Mouse (Mus musculus) forebrain, embryonic 11.5 days (tissue): ENCODE data around the gene Bet1l. TPM values are rescaled to one million over a fixed set of nuclear protein-coding genes. Genes with fewer than 3 reads are reported as not detected.
A peak's percentile ranks its signal among the peaks of the same experiment; 100 is the strongest.
"Not testable (repeated sequence)": the region's sequence is repeated elsewhere in the genome, so short reads cannot be mapped to it uniquely, and the experiment has no call there.

Experiments
- ATAC-seq: fragments of 200-750 bp; cut with Nextera tagmentation; replicated peaks from 2 replicates; pipeline ENCODE4 v1.8.0; 2017; ENCODE audit warnings: moderate TSS enrichment; ENCODE audit not compliant: low FRiP score
- DNase-seq: peaks from one replicate; pipeline ENCODE4 v3.0.0-alpha.2; 2017; ENCODE audit warnings: low spot score
- H3K27ac ChIP-seq: fragments of 300-500 bp; sonication (generic); 2 replicates; pipeline ENCODE4 v1.5.1; 2014; ENCODE audit warnings: low read depth, low read length
- H3K27me3 ChIP-seq: fragments of 300-500 bp; sonication (generic); 2 replicates; pipeline ENCODE4 v1.6.1; 2014; ENCODE audit warnings: mild to moderate bottlenecking, low read length, mixed read lengths; ENCODE audit not compliant: control insufficient read depth, insufficient read depth
- H3K36me3 ChIP-seq: fragments of 300-500 bp; sonication (generic); 2 replicates; pipeline ENCODE4 v1.6.1; 2014; ENCODE audit warnings: mild to moderate bottlenecking, low read length, moderate library complexity, mixed read lengths; ENCODE audit not compliant: control insufficient read depth, insufficient read depth
- H3K4me1 ChIP-seq: fragments of 300-500 bp; sonication (generic); replicated peaks from 2 replicates; pipeline ENCODE4 v1.6.1; 2014; ENCODE audit warnings: low read length, mixed read lengths; ENCODE audit not compliant: control insufficient read depth, insufficient read depth
- H3K4me2 ChIP-seq: fragments of 300-500 bp; sonication (generic); 2 replicates; pipeline ENCODE4 v1.6.1; 2014; ENCODE audit warnings: low read depth, mild to moderate bottlenecking, low read length, moderate library complexity, mixed read lengths; ENCODE audit not compliant: severe bottlenecking
- H3K4me3 ChIP-seq: fragments of 300-500 bp; sonication (generic); 2 replicates; pipeline ENCODE4 v1.5.1; 2014; ENCODE audit warnings: low read depth, low read length
- H3K9ac ChIP-seq: fragments of 300-500 bp; sonication (generic); 2 replicates; pipeline ENCODE4 v1.6.1; 2014; ENCODE audit warnings: low read length
- H3K9me3 ChIP-seq: fragments of 300-500 bp; sonication (generic); 2 replicates; pipeline ENCODE4 v1.6.1; 2016; ENCODE audit warnings: low read length, mixed read lengths; ENCODE audit not compliant: control insufficient read depth
- WGBS: fragments of 180-500 bp; shearing (Covaris S2); extraction: QIAGEN DNeasy Blood & Tissue Kit; methylation state at CpG from one replicate; pipeline ENCODE4 v1.1.7; 2014; 5-methylcytosine and 5-hydroxymethylcytosine counted together
- polyA plus RNA-seq: library from polyadenylated mRNA; unstranded; fragments of >200 nt; fragmentation: Nextera tagmentation; extraction: Ambion mirVana; gene quantifications from 2 replicates; pipeline ENCODE4 v1.2.1, GENCODE M21; 2014

Gene Bet1l
- polyA plus RNA-seq, 1 experiment from 2014 or later = 29.1 TPM

DNA sequence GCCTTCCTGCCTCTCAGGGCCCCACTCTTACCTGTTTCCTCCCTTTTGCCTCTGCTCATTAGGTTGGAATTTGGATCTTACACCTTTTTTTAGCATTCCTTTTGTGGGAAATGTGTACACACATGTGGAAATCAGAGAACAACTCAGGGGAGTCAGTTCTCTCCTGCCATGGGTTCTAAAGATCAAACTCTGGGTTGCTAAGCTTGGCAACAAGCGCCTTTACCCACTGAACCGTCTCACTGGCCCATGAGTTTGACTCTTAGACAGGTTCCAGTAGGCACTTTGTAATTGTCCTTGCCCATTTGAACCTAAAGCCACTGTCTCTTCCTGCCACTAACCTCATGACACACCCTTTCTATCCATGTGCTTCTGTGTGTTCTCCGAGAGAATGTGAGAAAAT, 37.2 kb upstream of the Bet1l start:
- no peak for ATAC-seq
- Histone ChIP-seq H3K9ac (no peak overlapping the region), H3K9me3 (no peaks in the 10 kb centered on the region), H3K27ac (no peak overlapping the region), H3K4me2 (no peak overlapping the region), H3K4me1 (no peaks in the 10 kb centered on the region), H3K4me3 (no peak overlapping the region), H3K36me3 (peaks cover 16% of the 10 kb centered on the region; the same call in 1 of the 2 replicates), H3K27me3 (no peaks in the 10 kb centered on the region)
- WGBS = over 99% methylated on average over 3 of the region's 3 CpGs
- no peak for DNase-seq

DNA sequence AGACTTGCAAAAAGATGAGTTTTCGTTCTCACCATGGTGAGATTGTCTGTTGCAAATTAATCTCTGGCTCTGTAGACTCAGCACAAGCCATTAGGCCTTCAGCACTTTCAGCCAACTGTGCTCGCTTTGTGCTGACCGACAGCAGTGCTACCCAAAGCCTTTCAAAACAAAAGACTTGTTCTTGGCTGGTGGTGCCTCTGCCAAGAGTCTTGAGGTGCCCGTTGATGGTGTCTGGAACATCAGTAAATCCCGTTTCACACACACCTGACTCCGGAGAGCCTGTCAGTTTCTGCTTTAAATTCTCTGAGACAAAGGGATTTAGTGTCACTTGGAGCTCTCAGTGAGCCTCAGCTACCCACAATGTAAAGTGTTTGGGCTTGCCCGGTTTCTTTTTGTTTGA, 36.7 kb upstream of the Bet1l start:
- no peak overlapping the region for H3K27ac ChIP-seq
- H3K27me3 ChIP-seq = no peaks in the 10 kb centered on the region
- DNase-seq = no peak
- 90% methylated on average over 7 of the region's 7 CpGs for WGBS
- H3K4me2 ChIP-seq = no peak overlapping the region
- ATAC-seq = no peak
- no peak overlapping the region for H3K4me3 ChIP-seq
- no peaks in the 10 kb centered on the region for H3K4me1 ChIP-seq
- no peaks in the 10 kb centered on the region for H3K9me3 ChIP-seq
- H3K9ac ChIP-seq = no peak overlapping the region
- H3K36me3 ChIP-seq = peaks cover 15% of the 10 kb centered on the region; the same call in 1 of the 2 replicates

DNA sequence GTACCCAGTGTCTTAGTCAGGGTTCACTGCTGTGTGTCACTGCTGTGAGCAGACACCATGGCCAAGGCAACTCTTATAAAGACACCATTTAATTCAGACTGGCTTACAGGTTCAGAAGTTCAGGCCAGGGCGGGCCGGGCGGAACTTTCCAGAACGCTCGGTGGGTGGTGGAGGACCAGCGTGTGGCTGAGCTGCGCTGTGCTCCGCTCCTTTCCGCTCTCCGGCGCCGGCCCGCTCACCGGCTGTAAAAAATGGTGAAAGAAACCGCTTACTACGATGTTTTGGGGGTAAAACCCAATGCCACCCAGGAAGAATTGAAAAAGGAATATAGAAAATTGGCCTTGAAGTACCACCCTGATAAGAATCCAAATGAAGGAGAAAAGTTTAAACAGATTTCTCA, 33.3 kb upstream of the Bet1l start:
- not testable (repeated sequence) for H3K4me2 ChIP-seq, H3K9ac ChIP-seq, H3K4me3 ChIP-seq, H3K27ac ChIP-seq, H3K27me3 ChIP-seq, DNase-seq, H3K4me1 ChIP-seq, ATAC-seq, H3K9me3 ChIP-seq
- H3K36me3 ChIP-seq = peaks cover 13% of the 10 kb centered on the region; the same call in 1 of the 2 replicates
- 97% methylated on average over 16 of the region's 16 CpGs for WGBS

GRCm38 (mm10) chr7:140882469-140882803, 25.1 kb upstream of the Bet1l start:
- Histone ChIP-seq H3K27me3 (no peaks in the 10 kb centered on the region), H3K27ac (peak overlapping the region; percentile 20; the same call in 1 of the 2 replicates), H3K4me3 (peak overlapping the region; percentile 91), H3K4me1 (peaks cover 3% of the 10 kb centered on the region; the same call in 1 of the 2 replicates), H3K9ac (peak overlapping the region; percentile 81), H3K4me2 (peak overlapping the region; percentile 82), H3K9me3 (no peaks in the 10 kb centered on the region), H3K36me3 (peaks cover 4% of the 10 kb centered on the region; the same call in 1 of the 2 replicates)
- under 1% methylated on average over 12 of the region's 12 CpGs for WGBS
- DNase-seq (no peak), ATAC-seq (no peak)

- H3K36me3 ChIP-seq = peaks cover 4% of the 10 kb centered on the region; the same call in 1 of the 2 replicates
- WGBS = under 1% methylated on average over 59 of the region's 59 CpGs
- no peaks in the 10 kb centered on the region for H3K27me3 ChIP-seq
- peaks cover 3% of the 10 kb centered on the region; the same call in 1 of the 2 replicates for H3K4me1 ChIP-seq
- H3K4me2 ChIP-seq = peak within 1 kb of the TSS; percentile 82
- H3K27ac ChIP-seq = peak within 1 kb of the TSS; percentile 66
- ATAC-seq (peak; percentile 96), DNase-seq (peak; percentile 94)
- no peaks in the 10 kb centered on the region for H3K9me3 ChIP-seq
- H3K4me3 ChIP-seq = peak within 1 kb of the TSS; percentile 91
- peak within 1 kb of the TSS; percentile 81 for H3K9ac ChIP-seq
Measured at GRCm38 (mm10) chr7:140881696-140882468, 24.5 kb upstream of the Bet1l start, which contains the start of the genes Psmd13 and Sirt3. Gene Psmd13 (plus strand): TSS chr7:140881968. Gene Sirt3 (minus strand): TSS chr7:140882309.

DNA sequence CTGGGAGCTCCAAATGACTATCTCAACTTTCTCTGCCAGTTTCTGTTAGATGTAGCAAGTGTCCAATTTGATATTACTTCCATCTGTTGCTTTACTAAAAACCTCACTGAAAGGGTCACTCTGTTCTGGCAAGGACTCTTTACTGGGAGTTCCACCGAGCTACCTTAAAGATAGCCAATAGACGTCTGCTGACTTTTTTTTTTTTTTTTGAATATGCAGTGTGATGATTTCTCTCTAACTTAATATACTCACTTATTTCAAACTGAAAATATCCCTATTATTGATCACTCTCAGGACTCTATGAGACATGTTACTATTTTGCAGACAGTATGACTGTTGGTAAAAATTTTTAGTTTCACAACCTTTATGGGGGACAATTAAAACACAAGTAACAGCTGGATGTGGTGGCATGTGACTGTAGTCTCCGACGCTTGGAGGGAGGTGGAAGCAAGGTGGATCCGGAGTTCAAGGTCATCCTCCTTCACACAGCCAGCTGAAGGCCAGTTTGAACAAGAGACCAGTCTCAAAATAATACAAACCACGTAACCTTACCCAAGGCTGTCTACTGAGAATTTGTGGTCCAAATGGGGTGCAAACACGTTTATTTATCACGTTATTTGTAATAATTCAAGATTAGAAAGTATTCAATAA, 23.6 kb upstream of the Bet1l start:
- ATAC-seq = no peak
- H3K27ac ChIP-seq = no peak overlapping the region
- H3K4me1 ChIP-seq = peaks cover 3% of the 10 kb centered on the region; the same call in 1 of the 2 replicates
- H3K4me2 ChIP-seq = peak overlapping the region; percentile 82
- H3K9ac ChIP-seq = peak overlapping the region; percentile 81
- H3K27me3 ChIP-seq = no peaks in the 10 kb centered on the region
- H3K9me3 ChIP-seq = no peaks in the 10 kb centered on the region
- 35% methylated on average over 8 of the region's 8 CpGs for WGBS
- no peak for DNase-seq
- H3K36me3 ChIP-seq = no peaks in the 10 kb centered on the region
- H3K4me3 ChIP-seq = peak overlapping the region; percentile 91

GRCm38 (mm10) chr7:140880419-140880818, 23.0 kb upstream of the Bet1l start:
- DNase-seq (no peak), ATAC-seq (no peak)
- Histone ChIP-seq H3K36me3 (no peaks in the 10 kb centered on the region), H3K4me3 (no peak overlapping the region), H3K9ac (no peak overlapping the region), H3K4me1 (peaks cover 3% of the 10 kb centered on the region; the same call in 1 of the 2 replicates), H3K27me3 (no peaks in the 10 kb centered on the region), H3K27ac (no peak overlapping the region), H3K9me3 (no peaks in the 10 kb centered on the region), H3K4me2 (no peak overlapping the region)
- WGBS = 90% methylated on average over 3 of the region's 3 CpGs

DNA sequence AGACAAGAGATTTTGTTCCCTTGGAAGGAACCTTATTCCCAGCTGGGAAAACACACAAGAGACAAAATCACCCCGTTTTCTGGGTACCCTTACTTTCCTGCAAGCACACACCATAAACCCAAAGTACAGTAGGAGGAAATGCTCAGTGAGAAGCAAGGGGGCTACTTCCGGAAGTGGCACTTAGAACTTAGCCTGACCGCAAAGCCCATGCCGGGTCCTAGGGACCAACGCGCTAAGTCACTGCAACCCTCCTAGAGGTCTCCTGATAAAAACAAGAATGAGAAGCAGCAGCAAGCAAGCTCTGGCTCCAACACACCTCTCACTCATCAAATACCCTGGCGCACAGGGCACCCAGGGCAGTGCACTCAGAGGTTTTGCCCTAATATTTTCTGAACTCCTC, 22.0 kb upstream of the Bet1l start:
- Histone ChIP-seq H3K4me3 (no peak overlapping the region), H3K4me1 (peaks cover 3% of the 10 kb centered on the region; the same call in 1 of the 2 replicates), H3K27ac (no peak overlapping the region), H3K36me3 (no peaks in the 10 kb centered on the region), H3K9me3 (no peaks in the 10 kb centered on the region), H3K9ac (no peak overlapping the region), H3K27me3 (no peaks in the 10 kb centered on the region), H3K4me2 (no peak overlapping the region)
- 89% methylated on average over 7 of the region's 7 CpGs for WGBS
- DNase-seq (no peak), ATAC-seq (no peak)
